Mouse (Mus musculus): ENCODE measurements around the gene Zfp791. TPM values are rescaled to one million over a fixed set of nuclear protein-coding genes. Genes with fewer than 3 reads are reported as not detected.
A peak's percentile ranks its signal among the peaks of the same experiment; 100 is the strongest.

Zfp791 gene
- polyA plus RNA-seq, 1 experiment from 2014 or later = 2.0 TPM

GRCm38 (mm10) chr8:85072364-85072929, 50.4 kb downstream of the Zfp791 start:
- no peaks in the 10 kb centered on the region for H3K9me3 ChIP-seq (replicated peaks; ENCODE audit: control insufficient read depth, low read length)
- no peaks in the 10 kb centered on the region for H3K4me1 ChIP-seq (ENCODE audit: control insufficient read depth, insufficient read depth, low read length)
- H3K4me2 ChIP-seq (ENCODE audit: low read depth, low read length) = peak overlapping the region; percentile 68
- H3K9ac ChIP-seq (replicated peaks; ENCODE audit: low read length) = peak overlapping the region; percentile 89
- H3K4me3 ChIP-seq (ENCODE audit: low read depth, low read length) = peak overlapping the region; percentile 88
- 37% methylated on average over 9 of the region's 9 CpGs for WGBS
- no peak for DNase-seq (ENCODE audit: low spot score)
- no peak overlapping the region for H3K27ac ChIP-seq (replicated peaks; ENCODE audit: low read depth, low read length)
- ATAC-seq (replicated peaks; ENCODE audit: insufficient number of reproducible peaks, low FRiP score, low TSS enrichment, low read depth) = no peak
- no peaks in the 10 kb centered on the region for H3K27me3 ChIP-seq (ENCODE audit: control insufficient read depth, insufficient read depth, low read length)
- no peaks in the 10 kb centered on the region; the same call in 1 of the 2 replicates for H3K36me3 ChIP-seq (replicated peaks; ENCODE audit: control insufficient read depth, insufficient read depth, low read depth, low read length)

- H3K27me3 ChIP-seq (ENCODE audit: control insufficient read depth, insufficient read depth, low read length) = no peaks in the 10 kb centered on the region
- peak within 1 kb of the TSS; percentile 93 for H3K27ac ChIP-seq (replicated peaks; ENCODE audit: low read depth, low read length)
- H3K9me3 ChIP-seq (replicated peaks; ENCODE audit: control insufficient read depth, low read length) = no peaks in the 10 kb centered on the region
- WGBS = under 1% methylated on average over 68 of the region's 68 CpGs
- peak within 1 kb of the TSS; percentile 68 for H3K4me2 ChIP-seq (ENCODE audit: low read depth, low read length)
- H3K36me3 ChIP-seq (replicated peaks; ENCODE audit: control insufficient read depth, insufficient read depth, low read depth, low read length) = no peaks in the 10 kb centered on the region; the same call in 1 of the 2 replicates
- H3K4me1 ChIP-seq (ENCODE audit: control insufficient read depth, insufficient read depth, low read length) = no peaks in the 10 kb centered on the region
- ATAC-seq (replicated peaks; ENCODE audit: insufficient number of reproducible peaks, low FRiP score, low TSS enrichment, low read depth) (peak; percentile 68), DNase-seq (ENCODE audit: low spot score) (peak; percentile 96)
- H3K9ac ChIP-seq (replicated peaks; ENCODE audit: low read length) = peak within 1 kb of the TSS; percentile 89
- H3K4me3 ChIP-seq (ENCODE audit: low read depth, low read length) = peak within 1 kb of the TSS; percentile 88
These were observed 51.2 kb downstream of the Zfp791 start, which contains the start of gene Dhps for GRCm38 (mm10) chr8:85071514-85072281. Gene Dhps (plus strand): TSS chr8:85071757.

GRCm38 (mm10) chr8:85071041-85071440, 51.9 kb downstream of the Zfp791 start:
- Histone ChIP-seq H3K4me3 (ENCODE audit: low read depth, low read length) (peak overlapping the region; percentile 88; the same call in 1 of the 2 replicates), H3K9me3 (replicated peaks; ENCODE audit: control insufficient read depth, low read length) (no peaks in the 10 kb centered on the region), H3K27ac (replicated peaks; ENCODE audit: low read depth, low read length) (peak overlapping the region; percentile 93; the same call in 1 of the 2 replicates), H3K36me3 (replicated peaks; ENCODE audit: control insufficient read depth, insufficient read depth, low read depth, low read length) (no peaks in the 10 kb centered on the region; the same call in 1 of the 2 replicates), H3K9ac (replicated peaks; ENCODE audit: low read length) (peak overlapping the region; percentile 23; the same call in 1 of the 2 replicates), H3K4me1 (ENCODE audit: control insufficient read depth, insufficient read depth, low read length) (no peaks in the 10 kb centered on the region), H3K27me3 (ENCODE audit: control insufficient read depth, insufficient read depth, low read length) (no peaks in the 10 kb centered on the region), H3K4me2 (ENCODE audit: low read depth, low read length) (peak overlapping the region; percentile 68)
- WGBS = 84% methylated on average over 5 of the region's 5 CpGs
- ATAC-seq (replicated peaks; ENCODE audit: insufficient number of reproducible peaks, low FRiP score, low TSS enrichment, low read depth) (no peak), DNase-seq (ENCODE audit: low spot score) (no peak)

GRCm38 (mm10) chr8:85067982-85068381, 54.9 kb downstream of the Zfp791 start, which contains the start of gene Gm5741:
Gene Gm5741 (minus strand): TSS chr8:85067982.
- H3K4me1 ChIP-seq (ENCODE audit: control insufficient read depth, insufficient read depth, low read length) = no peaks in the 10 kb centered on the region
- no peaks in the 10 kb centered on the region for H3K27me3 ChIP-seq (ENCODE audit: control insufficient read depth, insufficient read depth, low read length)
- H3K9me3 ChIP-seq (replicated peaks; ENCODE audit: control insufficient read depth, low read length) = no peaks in the 10 kb centered on the region
- H3K4me3 ChIP-seq (ENCODE audit: low read depth, low read length) = no peak within 1 kb of the TSS
- H3K4me2 ChIP-seq (ENCODE audit: low read depth, low read length) = no peak within 1 kb of the TSS; the same call in 1 of the 2 replicates
- H3K36me3 ChIP-seq (replicated peaks; ENCODE audit: control insufficient read depth, insufficient read depth, low read depth, low read length) = no peaks in the 10 kb centered on the region
- no peak for ATAC-seq (replicated peaks; ENCODE audit: insufficient number of reproducible peaks, low FRiP score, low TSS enrichment, low read depth)
- DNase-seq (ENCODE audit: low spot score) = no peak
- no peak within 1 kb of the TSS for H3K9ac ChIP-seq (replicated peaks; ENCODE audit: low read length)
- H3K27ac ChIP-seq (replicated peaks; ENCODE audit: low read depth, low read length) = no peak within 1 kb of the TSS

- ATAC-seq (replicated peaks; ENCODE audit: insufficient number of reproducible peaks, low FRiP score, low TSS enrichment, low read depth) (no peak), DNase-seq (ENCODE audit: low spot score) (no peak)
- Histone ChIP-seq H3K27me3 (ENCODE audit: control insufficient read depth, insufficient read depth, low read length) (no peaks in the 10 kb centered on the region), H3K4me1 (ENCODE audit: control insufficient read depth, insufficient read depth, low read length) (no peaks in the 10 kb centered on the region), H3K36me3 (replicated peaks; ENCODE audit: control insufficient read depth, insufficient read depth, low read depth, low read length) (no peaks in the 10 kb centered on the region), H3K4me3 (ENCODE audit: low read depth, low read length) (no peak overlapping the region), H3K27ac (replicated peaks; ENCODE audit: low read depth, low read length) (no peak overlapping the region), H3K9me3 (replicated peaks; ENCODE audit: control insufficient read depth, low read length) (no peaks in the 10 kb centered on the region), H3K4me2 (ENCODE audit: low read depth, low read length) (no peak overlapping the region; the same call in 1 of the 2 replicates), H3K9ac (replicated peaks; ENCODE audit: low read length) (no peak overlapping the region)
- whole genome bisulfite sequencing = 98% methylated on average over 2 of the region's 2 CpGs
These were observed 55.7 kb downstream of the Zfp791 start for GRCm38 (mm10) chr8:85067155-85067554.

- no peak overlapping the region for H3K4me3 ChIP-seq (ENCODE audit: low read depth, low read length)
- ATAC-seq (replicated peaks; ENCODE audit: insufficient number of reproducible peaks, low FRiP score, low TSS enrichment, low read depth) (no peak), DNase-seq (ENCODE audit: low spot score) (no peak)
- H3K27me3 ChIP-seq (ENCODE audit: control insufficient read depth, insufficient read depth, low read length) = no peaks in the 10 kb centered on the region
- WGBS = 56% methylated on average over 2 of the region's 2 CpGs
- no peaks in the 10 kb centered on the region for H3K9me3 ChIP-seq (replicated peaks; ENCODE audit: control insufficient read depth, low read length)
- no peak overlapping the region for H3K9ac ChIP-seq (replicated peaks; ENCODE audit: low read length)
- H3K4me2 ChIP-seq (ENCODE audit: low read depth, low read length) = no peak overlapping the region
- H3K36me3 ChIP-seq (replicated peaks; ENCODE audit: control insufficient read depth, insufficient read depth, low read depth, low read length) = no peaks in the 10 kb centered on the region
- H3K4me1 ChIP-seq (ENCODE audit: control insufficient read depth, insufficient read depth, low read length) = 0 out of 2 replicates have a peak, but pooled peaks cover 2% of the 10 kb centered on the region
- H3K27ac ChIP-seq (replicated peaks; ENCODE audit: low read depth, low read length) = no peak overlapping the region
These were observed 57.7 kb downstream of the Zfp791 start for GRCm38 (mm10) chr8:85065213-85065612.

- H3K27ac ChIP-seq (replicated peaks; ENCODE audit: low read depth, low read length) = no peak overlapping the region
- ATAC-seq (replicated peaks; ENCODE audit: insufficient number of reproducible peaks, low FRiP score, low TSS enrichment, low read depth) = no peak
- no peaks in the 10 kb centered on the region for H3K27me3 ChIP-seq (ENCODE audit: control insufficient read depth, insufficient read depth, low read length)
- 97% methylated on average over 4 of the region's 4 CpGs for WGBS
- H3K9me3 ChIP-seq (replicated peaks; ENCODE audit: control insufficient read depth, low read length) = no peaks in the 10 kb centered on the region
- H3K4me1 ChIP-seq (ENCODE audit: control insufficient read depth, insufficient read depth, low read length) = 0 out of 2 replicates have a peak, but pooled peaks cover 2% of the 10 kb centered on the region
- no peak overlapping the region for H3K4me3 ChIP-seq (ENCODE audit: low read depth, low read length)
- no peak for DNase-seq (ENCODE audit: low spot score)
- H3K9ac ChIP-seq (replicated peaks; ENCODE audit: low read length) = no peak overlapping the region
- no peak overlapping the region for H3K4me2 ChIP-seq (ENCODE audit: low read depth, low read length)
- no peaks in the 10 kb centered on the region for H3K36me3 ChIP-seq (replicated peaks; ENCODE audit: control insufficient read depth, insufficient read depth, low read depth, low read length)
These were observed 60.3 kb downstream of the Zfp791 start for GRCm38 (mm10) chr8:85062603-85063002.
